7 mouse cellular contexts compared by ENCODE assay signal in the genomic region with DNA sequence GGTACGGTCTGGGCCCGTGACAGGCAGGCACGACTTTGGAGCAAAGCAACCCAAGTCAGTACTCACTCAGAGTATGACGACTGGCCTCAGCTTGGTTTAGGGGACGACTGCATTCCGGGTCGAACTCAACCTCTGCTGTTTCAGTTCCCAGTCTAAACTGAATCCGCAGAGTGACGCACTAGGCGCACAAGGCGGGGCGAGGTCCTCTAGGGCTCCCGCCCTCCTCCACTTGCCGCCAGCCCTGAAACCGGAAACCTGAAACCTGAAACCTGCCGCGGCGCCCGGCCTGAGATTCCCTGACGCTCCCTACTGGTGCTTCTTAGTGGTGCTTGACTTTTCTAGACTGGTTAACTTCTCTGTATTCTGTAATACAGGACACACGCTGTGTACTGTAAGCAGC. TPM values are rescaled to one million over a fixed set of nuclear protein-coding genes. Genes with fewer than 3 reads are reported as not detected.
DNase-seq lines count a peak whose midpoint lies in the region; ATAC-seq lines count a peak whose summit lies in the region.

No protein-coding gene starts in this region.

- no peaks in the 10 kb centered on the region for H3K4me1 ChIP-seq in embryonic facial prominence, embryonic 11.5 days (ENCODE audit: control insufficient read depth, insufficient read depth, low read length)
- peaks cover 8% of the 10 kb centered on the region for H3K4me1 ChIP-seq in limb, embryonic 10.5 days
- H3K4me1 ChIP-seq in midbrain, embryonic 13.5 days (replicated peaks): peaks cover 8% of the 10 kb centered on the region; the same call in 1 of the 2 replicates

- H3K9me3 ChIP-seq in embryonic facial prominence, embryonic 11.5 days (replicated peaks; ENCODE audit: control insufficient read depth, low read length): no peaks in the 10 kb centered on the region
- H3K9me3 ChIP-seq in limb, embryonic 10.5 days (replicated peaks): no peaks in the 10 kb centered on the region
- H3K9me3 ChIP-seq in midbrain, embryonic 13.5 days: no peaks in the 10 kb centered on the region

- no peaks in the 10 kb centered on the region for H3K36me3 ChIP-seq in embryonic facial prominence, embryonic 11.5 days (replicated peaks; ENCODE audit: control insufficient read depth, insufficient read depth, low read depth, low read length)
- H3K36me3 ChIP-seq in limb, embryonic 10.5 days: no peaks in the 10 kb centered on the region
- H3K36me3 ChIP-seq in midbrain, embryonic 13.5 days: no peaks in the 10 kb centered on the region

- peak overlapping the region; percentile 44 for H3K4me3 ChIP-seq in embryonic facial prominence, embryonic 11.5 days (ENCODE audit: low read depth, low read length)
- peak overlapping the region; percentile 52 for H3K4me3 ChIP-seq in limb, embryonic 10.5 days
- peak overlapping the region; percentile 42 for H3K4me3 ChIP-seq in midbrain, embryonic 13.5 days (replicated peaks)

- DNase-seq in adrenal gland, postnatal 14 days: peak; percentile 96
- DNase-seq in embryonic facial prominence, embryonic 11.5 days (ENCODE audit: low spot score): peak; percentile 96
- DNase-seq in kidney, adult 11 months: peak; percentile 95
- DNase-seq in limb, embryonic 10.5 days (ENCODE audit: low spot score): peak; percentile 94
- peak; percentile 87 for DNase-seq in spleen, adult 12 weeks (ENCODE audit: low spot score)

- H3K27ac ChIP-seq in embryonic facial prominence, embryonic 11.5 days (replicated peaks; ENCODE audit: low read depth, low read length): 0 out of 2 replicates have a peak overlapping the region, but pooled peaks have one; percentile 28
- peak overlapping the region; percentile 65 for H3K27ac ChIP-seq in limb, embryonic 10.5 days
- no peak overlapping the region for H3K27ac ChIP-seq in midbrain, embryonic 13.5 days

- WGBS in embryonic facial prominence, embryonic 11.5 days: under 1% methylated on average over 21 of the region's 21 CpGs
- WGBS in limb, embryonic 10.5 days: under 1% methylated on average over 21 of the region's 21 CpGs
- 0% methylated on average over 21 of the region's 21 CpGs for WGBS in midbrain, embryonic 13.5 days

- H3K27me3 ChIP-seq in embryonic facial prominence, embryonic 11.5 days (ENCODE audit: control insufficient read depth, insufficient read depth, low read length): no peaks in the 10 kb centered on the region
- no peaks in the 10 kb centered on the region for H3K27me3 ChIP-seq in limb, embryonic 10.5 days (ENCODE audit: low read depth, poor library complexity, severe bottlenecking)
- no peaks in the 10 kb centered on the region for H3K27me3 ChIP-seq in midbrain, embryonic 13.5 days

- peak overlapping the region; percentile 49 for H3K4me2 ChIP-seq in embryonic facial prominence, embryonic 11.5 days (ENCODE audit: low read depth, low read length)
- peak overlapping the region; percentile 72 for H3K4me2 ChIP-seq in midbrain, embryonic 13.5 days (replicated peaks)

- peak overlapping the region; percentile 57 for H3K9ac ChIP-seq in embryonic facial prominence, embryonic 11.5 days (replicated peaks; ENCODE audit: low read length)
- peak overlapping the region; percentile 55 for H3K9ac ChIP-seq in midbrain, embryonic 13.5 days (replicated peaks)

- peak; percentile 99 for ATAC-seq in embryonic facial prominence, embryonic 11.5 days (replicated peaks; ENCODE audit: insufficient number of reproducible peaks, low FRiP score, low TSS enrichment, low read depth)
- ATAC-seq in granulocyte monocyte progenitor cell, adult 5-6 weeks (replicated peaks; ENCODE audit: poor library complexity, severe bottlenecking): peak; percentile 99
- peak; percentile 97 for ATAC-seq in midbrain, embryonic 13.5 days

RNA-seq across cellular contexts. Expression of gene Cast, which starts 38.1 kb away (rescaled TPM):
- total RNA-seq in adrenal gland, postnatal 14 days (2021): 59.2 and 74.0 TPM in 2 replicates
- polyA plus RNA-seq in embryonic facial prominence, embryonic 11.5 days (2014; fragmentation: Nextera tagmentation; extraction: Ambion mirVana): 22.3 and 24.4 TPM in 2 replicates
- total RNA-seq in granulocyte monocyte progenitor cell, adult 5-6 weeks (2014; fragmentation: Nextera tagmentation): 26.0 and 35.4 TPM in 2 replicates
- 56.4 and 68.1 TPM in 2 replicates for total RNA-seq in granulocyte monocyte progenitor cell, adult 5-6 weeks (2017)
- 16.2 and 21.4 TPM in 2 replicates for polyA plus RNA-seq in limb, embryonic 10.5 days (2016; fragmentation: Nextera tagmentation; extraction: Ambion mirVana)
- 6.8 and 7.3 TPM in 2 replicates for polyA plus RNA-seq in midbrain, embryonic 13.5 days (2015; fragmentation: Nextera tagmentation; extraction: Ambion mirVana)
